Mouse (Mus musculus) bone marrow macrophage, adult 2 months (primary cell): ENCODE data around the gene Fam102a.

Experiments used
- CTCF ChIP-seq: IDR thresholded peaks from 2 replicates; pipeline ENCODE4 v1.5.1; 2012; ENCODE audit warnings: low read depth, mild to moderate bottlenecking, low read length, moderate library complexity
- POLR2A ChIP-seq: IDR thresholded peaks from 2 replicates; pipeline ENCODE4 v1.6.1; 2012; ENCODE audit warnings: mild to moderate bottlenecking, low read depth, low read length, borderline replicate concordance

GRCm38 (mm10) chr2:32492661-32493060 lies 42.5 kb upstream of the Fam102a start:
- no peak for TF ChIP-seq CTCF
- TF ChIP-seq POLR2A: no peak
